Mouse (Mus musculus) liver, embryonic 16.5 days (tissue): ENCODE results near the gene Tcte3. TPM values are rescaled to one million over a fixed set of nuclear protein-coding genes. Genes with fewer than 3 reads are reported as not detected.
"Not testable (repeated sequence)": the region's sequence is repeated elsewhere in the genome, so short reads cannot be mapped to it uniquely, and the experiment has no call there.

ENCODE experiments used
- ATAC-seq: fragments of 200-750 bp; cut with Nextera tagmentation; 2 replicates; pipeline ENCODE4 v1.8.0; 2017; ENCODE audit warnings: low read depth, mild to moderate bottlenecking, moderate number of reproducible peaks, moderate library complexity
- H3K27ac ChIP-seq: fragments of 300-500 bp; sonication (generic); 2 replicates; pipeline ENCODE4 v1.5.1; 2014; ENCODE audit warnings: mild to moderate bottlenecking, low read length
- H3K27me3 ChIP-seq: fragments of 300-500 bp; sonication (generic); 2 replicates; pipeline ENCODE4 v1.6.1; 2014; ENCODE audit warnings: low read depth, low read length, mixed read lengths; ENCODE audit not compliant: control insufficient read depth, insufficient read depth
- H3K36me3 ChIP-seq: fragments of 300-500 bp; sonication (generic); 2 replicates; pipeline ENCODE4 v1.6.1; 2014; ENCODE audit warnings: mild to moderate bottlenecking; ENCODE audit not compliant: control insufficient read depth, insufficient read depth
- H3K4me1 ChIP-seq: fragments of 300-500 bp; sonication (generic); 2 replicates; pipeline ENCODE4 v1.6.1; 2014; ENCODE audit warnings: low read depth, low read length, mixed read lengths; ENCODE audit not compliant: control insufficient read depth
- H3K4me2 ChIP-seq: fragments of 300-500 bp; sonication (generic); 2 replicates; pipeline ENCODE4 v1.6.1; 2014; ENCODE audit warnings: low read depth, low read length, mixed read lengths
- H3K4me3 ChIP-seq: fragments of 300-500 bp; sonication (generic); 2 replicates; pipeline ENCODE4 v1.5.1; 2014; ENCODE audit warnings: low read depth, mild to moderate bottlenecking, low read length
- H3K9ac ChIP-seq: fragments of 300-500 bp; sonication (generic); 2 replicates; pipeline ENCODE4 v1.6.1; 2014; ENCODE audit warnings: low read depth, low read length
- H3K9me3 ChIP-seq: fragments of 300-500 bp; sonication (generic); replicated peaks from 2 replicates; pipeline ENCODE4 v1.6.1; 2016; ENCODE audit warnings: low read length; ENCODE audit not compliant: control insufficient read depth
- WGBS: fragments of 180-500 bp; shearing (Covaris S2); extraction: QIAGEN DNeasy Blood & Tissue Kit; methylation state at CpG from one replicate; pipeline ENCODE4 v1.1.7; 2014; ENCODE audit not compliant: insufficient replicate concordance; 5-methylcytosine and 5-hydroxymethylcytosine counted together
- polyA plus RNA-seq: library from polyadenylated mRNA; unstranded; fragments of >200 nt; fragmentation: Nextera tagmentation; extraction: Ambion mirVana; gene quantifications from 2 replicates; pipeline ENCODE4 v1.2.1, GENCODE M21; 2015

Tcte3 gene
- polyA plus RNA-seq, 1 experiment from 2014 or later: 1.5 TPM

- H3K36me3 ChIP-seq, H3K4me2 ChIP-seq: not testable (repeated sequence)
These were observed 63.4 kb downstream of the Tcte3 start for GRCm38 (mm10) chr17:14977718-14978361.

More at GRCm38 (mm10) chr17:14977718-14978361, 63.4 kb downstream of the Tcte3 start:
- H3K27me3 ChIP-seq, H3K4me1 ChIP-seq, H3K9me3 ChIP-seq, H3K9ac ChIP-seq, H3K27ac ChIP-seq, H3K4me3 ChIP-seq: not testable (repeated sequence)
- peak; percentile 24; the same call in 1 of the 2 replicates for ATAC-seq
- WGBS: 0% methylated on average over 4 of the region's 7 CpGs

Other genes with a start within 250 kb of the Tcte3 start
- 1.2 and 1.5 TPM in 2 replicates for gene Wdr27, start 98.3 kb downstream of the Tcte3 start, polyA plus RNA-seq
- 12.2 and 13.9 TPM in 2 replicates for gene 1600012H06Rik, start 98.3 kb downstream of the Tcte3 start, polyA plus RNA-seq
- 76.5 and 82.2 TPM in 2 replicates for gene Phf10, start 80.2 kb downstream of the Tcte3 start, polyA plus RNA-seq
- 3.5 and 3.6 TPM in 2 replicates for gene 9030025P20Rik, start 63.0 kb downstream of the Tcte3 start, polyA plus RNA-seq
- gene Gm3417, start 62.7 kb downstream of the Tcte3 start, polyA plus RNA-seq: 0.14 and 0.74 TPM in 2 replicates
- 3.4 and 3.6 TPM in 2 replicates for gene Gm3435, start 31.3 kb downstream of the Tcte3 start, polyA plus RNA-seq
- 26.8 and 27.5 TPM in 2 replicates for gene Ermard, start 280 bp downstream of the Tcte3 start, polyA plus RNA-seq
- 1.7 and 2.7 TPM in 2 replicates for gene Gm3448, start within 50 bp of the Tcte3 start, polyA plus RNA-seq